Mouse (Mus musculus): Measurements from ENCODE around the gene Pex16. TPM values are rescaled to one million over a fixed set of nuclear protein-coding genes. Genes with fewer than 3 reads are reported as not detected.

Pex16 gene
- polyA plus RNA-seq, 1 experiment from 2014 or later, result 19.6 TPM

DNA sequence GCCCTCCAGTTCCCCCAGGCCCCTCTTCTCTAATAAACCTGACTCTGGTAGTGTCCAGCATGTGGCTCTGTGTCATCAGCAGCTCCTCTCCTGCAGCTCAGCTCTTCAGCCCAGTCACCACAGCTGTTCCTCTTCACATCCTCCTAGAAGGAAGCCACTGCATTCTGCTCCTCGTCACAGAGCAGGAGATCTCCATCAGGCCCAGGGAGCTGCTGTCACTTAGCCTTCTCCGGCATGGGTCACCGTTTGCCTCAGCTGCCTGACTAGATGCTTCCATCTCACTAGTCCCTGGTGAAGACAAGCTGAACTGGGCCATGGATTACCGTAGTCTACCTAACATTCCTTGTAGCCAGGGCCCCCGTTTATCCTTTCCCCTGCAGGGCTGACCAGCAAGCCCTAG lies 6.7 kb downstream of the Pex16 start:
- Histone ChIP-seq H3K9me3 (ENCODE audit: control insufficient read depth, low read length) (no peaks in the 10 kb centered on the region), H3K9ac (ENCODE audit: low read depth, low read length) (no peak overlapping the region), H3K4me2 (ENCODE audit: low read depth, low read length) (no peak overlapping the region), H3K27me3 (replicated peaks; ENCODE audit: control insufficient read depth, insufficient read depth, low read length) (no peaks in the 10 kb centered on the region), H3K27ac (replicated peaks; ENCODE audit: low read depth, low read length) (no peak overlapping the region), H3K4me1 (ENCODE audit: control insufficient read depth, insufficient read depth, low read length) (peaks cover 2% of the 10 kb centered on the region; the same call in 1 of the 2 replicates), H3K4me3 (ENCODE audit: low read depth, low read length) (no peak overlapping the region), H3K36me3 (ENCODE audit: control insufficient read depth, insufficient read depth, low read length) (peaks cover 76% of the 10 kb centered on the region)
- ATAC-seq (ENCODE audit: low read depth) (no peak), DNase-seq (ENCODE audit: low spot score) (no peak)
- WGBS, result 78% methylated on average over 5 of the region's 5 CpGs

DNA sequence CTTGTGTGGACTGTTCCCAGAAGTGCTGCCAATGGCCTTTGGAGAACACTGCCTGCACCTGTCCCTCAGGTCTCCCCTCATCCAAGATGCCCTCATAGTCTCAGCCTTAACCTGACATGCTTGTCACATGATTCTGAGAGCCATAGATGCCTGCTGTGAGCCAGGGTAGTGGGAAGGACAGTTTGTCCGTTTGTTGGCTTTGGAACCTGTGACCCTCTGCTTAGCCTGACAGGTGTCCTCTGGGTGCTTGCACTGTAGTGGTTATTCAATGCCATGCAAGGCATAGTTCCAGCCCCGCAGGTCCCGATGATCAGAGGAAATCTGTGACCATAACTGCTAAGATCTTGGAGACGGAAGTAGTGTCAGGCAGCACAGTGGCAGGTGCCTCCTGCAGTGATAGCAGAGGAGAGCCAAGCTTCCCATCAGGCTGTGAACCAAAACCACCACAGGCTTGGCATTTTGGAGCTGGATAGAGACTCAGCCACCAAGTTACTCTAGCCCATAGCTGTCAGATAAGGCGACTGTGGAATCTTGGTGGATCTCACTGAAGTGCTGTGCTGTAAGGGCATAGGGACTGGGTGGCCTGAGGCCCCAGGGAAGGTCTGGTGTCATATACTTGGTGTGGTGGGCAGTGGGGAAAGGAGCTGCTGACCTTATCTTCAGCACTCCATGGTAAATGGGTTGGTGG lies 7.6 kb downstream of the Pex16 start, which contains the start of gene 1700029I15Rik:
TSS of gene 1700029I15Rik (plus strand) at position 638 of the 688 bp plus-strand sequence.
- H3K4me2 ChIP-seq (ENCODE audit: low read depth, low read length), result no peak within 1 kb of the TSS
- no peak within 1 kb of the TSS for H3K9ac ChIP-seq (ENCODE audit: low read depth, low read length)
- no peaks in the 10 kb centered on the region for H3K9me3 ChIP-seq (ENCODE audit: control insufficient read depth, low read length)
- ATAC-seq (ENCODE audit: low read depth) (no peak), DNase-seq (ENCODE audit: low spot score) (no peak)
- 84% methylated on average over 5 of the region's 5 CpGs for WGBS
- no peaks in the 10 kb centered on the region for H3K27me3 ChIP-seq (replicated peaks; ENCODE audit: control insufficient read depth, insufficient read depth, low read length)
- no peak within 1 kb of the TSS for H3K4me3 ChIP-seq (ENCODE audit: low read depth, low read length)
- peaks cover 84% of the 10 kb centered on the region for H3K36me3 ChIP-seq (ENCODE audit: control insufficient read depth, insufficient read depth, low read length)
- no peak within 1 kb of the TSS for H3K27ac ChIP-seq (replicated peaks; ENCODE audit: low read depth, low read length)
- H3K4me1 ChIP-seq (ENCODE audit: control insufficient read depth, insufficient read depth, low read length), result no peaks in the 10 kb centered on the region

GRCm38 (mm10) chr2:92382759-92383158 lies 8.3 kb downstream of the Pex16 start:
- DNase-seq (ENCODE audit: low spot score) (no peak), ATAC-seq (ENCODE audit: low read depth) (no peak)
- Histone ChIP-seq H3K27me3 (replicated peaks; ENCODE audit: control insufficient read depth, insufficient read depth, low read length) (no peaks in the 10 kb centered on the region), H3K4me2 (ENCODE audit: low read depth, low read length) (no peak overlapping the region), H3K27ac (replicated peaks; ENCODE audit: low read depth, low read length) (no peak overlapping the region), H3K36me3 (ENCODE audit: control insufficient read depth, insufficient read depth, low read length) (peaks cover 88% of the 10 kb centered on the region), H3K9me3 (ENCODE audit: control insufficient read depth, low read length) (no peaks in the 10 kb centered on the region), H3K4me1 (ENCODE audit: control insufficient read depth, insufficient read depth, low read length) (no peaks in the 10 kb centered on the region), H3K9ac (ENCODE audit: low read depth, low read length) (no peak overlapping the region), H3K4me3 (ENCODE audit: low read depth, low read length) (no peak overlapping the region)
- WGBS, result 90% methylated on average over 4 of the region's 4 CpGs

GRCm38 (mm10) chr2:92384101-92384500 lies 9.6 kb downstream of the Pex16 start:
- no peak overlapping the region for H3K4me2 ChIP-seq (ENCODE audit: low read depth, low read length)
- DNase-seq (ENCODE audit: low spot score) (no peak), ATAC-seq (ENCODE audit: low read depth) (no peak)
- no peaks in the 10 kb centered on the region for H3K9me3 ChIP-seq (ENCODE audit: control insufficient read depth, low read length)
- peaks cover 80% of the 10 kb centered on the region for H3K36me3 ChIP-seq (ENCODE audit: control insufficient read depth, insufficient read depth, low read length)
- no peak overlapping the region for H3K27ac ChIP-seq (replicated peaks; ENCODE audit: low read depth, low read length)
- peaks cover 7% of the 10 kb centered on the region; the same call in 1 of the 2 replicates for H3K4me1 ChIP-seq (ENCODE audit: control insufficient read depth, insufficient read depth, low read length)
- no peak overlapping the region for H3K4me3 ChIP-seq (ENCODE audit: low read depth, low read length)
- 71% methylated on average over 4 of the region's 4 CpGs for WGBS
- H3K27me3 ChIP-seq (replicated peaks; ENCODE audit: control insufficient read depth, insufficient read depth, low read length), result no peaks in the 10 kb centered on the region
- H3K9ac ChIP-seq (ENCODE audit: low read depth, low read length), result no peak overlapping the region

DNA sequence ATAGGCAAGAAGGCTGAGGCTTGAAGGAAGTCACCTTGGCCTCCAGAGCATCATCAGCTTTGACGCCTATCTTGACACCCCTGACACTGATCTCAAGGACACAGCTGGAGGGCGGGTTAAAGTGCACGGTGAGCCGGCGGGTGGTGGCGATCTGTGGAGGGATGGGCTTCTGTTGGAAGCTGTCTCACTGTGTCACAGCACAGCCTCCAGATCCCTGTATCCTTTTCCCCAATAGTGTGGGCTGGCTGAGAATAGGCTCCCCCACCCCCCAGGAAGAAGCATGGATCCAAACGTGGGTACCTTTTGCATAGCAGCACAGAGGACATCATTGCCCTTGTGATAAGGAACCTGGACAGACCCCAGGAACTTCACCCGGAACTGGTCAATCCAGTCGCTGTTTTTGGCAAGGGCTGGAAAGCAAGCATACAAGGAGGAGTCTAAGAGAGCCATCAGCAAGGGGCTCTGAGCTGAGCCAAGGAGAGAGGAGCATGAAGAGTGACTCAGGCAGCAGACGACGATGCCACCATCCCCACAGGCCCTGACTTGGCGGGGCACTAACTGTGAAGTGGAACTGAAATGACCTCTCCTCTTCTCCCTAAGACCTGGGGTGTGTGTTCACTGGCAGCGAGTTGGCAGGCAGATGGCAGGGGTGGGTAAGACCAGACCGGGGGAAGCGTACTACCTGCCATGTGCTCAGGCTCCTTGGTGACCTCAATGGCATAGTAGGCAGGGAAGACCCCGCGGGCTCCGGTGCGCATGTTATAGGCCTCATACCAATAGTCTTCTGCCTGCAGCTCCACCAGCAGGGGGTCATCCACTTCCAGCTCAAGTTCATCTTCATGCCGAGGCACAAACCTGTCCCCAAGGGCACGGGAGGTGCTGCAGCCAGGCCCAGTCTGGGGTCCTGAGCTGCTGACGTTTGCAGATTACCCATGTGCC lies 10.9 kb downstream of the Pex16 start:
- ATAC-seq (ENCODE audit: low read depth), result no peak

DNA sequence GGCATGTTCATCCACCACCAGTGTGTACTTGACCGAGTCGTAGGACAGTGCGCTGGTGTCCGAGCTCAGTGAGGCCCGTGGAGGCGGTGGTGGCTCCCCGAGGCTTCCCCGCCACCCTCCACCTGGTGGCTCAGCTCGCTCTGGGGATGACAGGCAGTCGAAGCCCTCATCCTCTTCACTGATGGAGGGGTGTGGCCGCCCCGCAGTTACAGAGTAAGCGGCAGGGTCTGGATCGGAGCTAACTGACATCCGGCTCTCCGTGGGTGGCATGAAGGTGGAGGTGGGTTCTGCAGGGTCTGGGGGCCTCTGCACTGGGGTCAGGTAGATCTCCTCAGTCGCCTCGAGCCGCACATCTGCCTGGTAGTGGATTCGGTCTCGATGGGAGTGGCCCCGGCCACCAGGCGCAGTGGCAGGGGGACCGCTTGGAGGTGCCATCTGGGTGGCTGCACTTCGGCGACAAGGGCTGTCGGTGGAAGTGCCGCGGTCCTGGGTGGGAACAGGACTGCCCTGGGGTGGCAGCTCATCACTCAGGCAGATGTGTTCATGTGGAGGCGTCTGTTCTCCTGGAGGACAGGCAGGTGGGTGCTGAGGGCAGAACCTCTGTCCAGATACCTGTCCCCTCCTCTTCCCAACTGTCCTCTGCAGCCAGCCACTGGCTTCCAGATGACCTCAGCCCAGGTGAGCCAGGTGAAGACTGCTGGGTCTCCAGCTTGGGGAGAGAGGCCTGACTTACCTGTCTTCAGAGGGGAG lies 12.5 kb downstream of the Pex16 start:
- H3K9ac ChIP-seq (ENCODE audit: low read depth, low read length), result no peak overlapping the region
- H3K9me3 ChIP-seq (ENCODE audit: control insufficient read depth, low read length), result no peaks in the 10 kb centered on the region
- H3K4me3 ChIP-seq (ENCODE audit: low read depth, low read length), result no peak overlapping the region
- no peaks in the 10 kb centered on the region for H3K27me3 ChIP-seq (replicated peaks; ENCODE audit: control insufficient read depth, insufficient read depth, low read length)
- no peak overlapping the region for H3K4me2 ChIP-seq (ENCODE audit: low read depth, low read length)
- WGBS, result 92% methylated on average over 27 of the region's 30 CpGs
- DNase-seq (ENCODE audit: low spot score) (no peak), ATAC-seq (ENCODE audit: low read depth) (no peak)
- peaks cover 53% of the 10 kb centered on the region for H3K36me3 ChIP-seq (ENCODE audit: control insufficient read depth, insufficient read depth, low read length)
- H3K4me1 ChIP-seq (ENCODE audit: control insufficient read depth, insufficient read depth, low read length), result peaks cover 13% of the 10 kb centered on the region; the same call in 1 of the 2 replicates
- no peak overlapping the region for H3K27ac ChIP-seq (replicated peaks; ENCODE audit: low read depth, low read length)

More for the DNA sequence above, 10.9 kb downstream of the Pex16 start:
- 86% methylated on average over 21 of the region's 22 CpGs for WGBS
- Histone ChIP-seq H3K36me3 (ENCODE audit: control insufficient read depth, insufficient read depth, low read length) (peaks cover 68% of the 10 kb centered on the region), H3K9ac (ENCODE audit: low read depth, low read length) (no peak overlapping the region), H3K27ac (replicated peaks; ENCODE audit: low read depth, low read length) (no peak overlapping the region), H3K9me3 (ENCODE audit: control insufficient read depth, low read length) (no peaks in the 10 kb centered on the region), H3K4me2 (ENCODE audit: low read depth, low read length) (no peak overlapping the region), H3K27me3 (replicated peaks; ENCODE audit: control insufficient read depth, insufficient read depth, low read length) (no peaks in the 10 kb centered on the region), H3K4me3 (ENCODE audit: low read depth, low read length) (no peak overlapping the region), H3K4me1 (ENCODE audit: control insufficient read depth, insufficient read depth, low read length) (peaks cover 12% of the 10 kb centered on the region; the same call in 1 of the 2 replicates)
- DNase-seq (ENCODE audit: low spot score), result no peak

- no peak for ATAC-seq (ENCODE audit: low read depth)
- DNase-seq (ENCODE audit: low spot score), result no peak
- Histone ChIP-seq H3K9ac (ENCODE audit: low read depth, low read length) (no peak overlapping the region; the same call in 1 of the 2 replicates), H3K36me3 (ENCODE audit: control insufficient read depth, insufficient read depth, low read length) (peaks cover 47% of the 10 kb centered on the region), H3K4me2 (ENCODE audit: low read depth, low read length) (0 out of 2 replicates have a peak overlapping the region, but pooled peaks have one; percentile 86), H3K4me3 (ENCODE audit: low read depth, low read length) (no peak overlapping the region), H3K4me1 (ENCODE audit: control insufficient read depth, insufficient read depth, low read length) (peaks cover 20% of the 10 kb centered on the region; the same call in 1 of the 2 replicates), H3K9me3 (ENCODE audit: control insufficient read depth, low read length) (no peaks in the 10 kb centered on the region), H3K27me3 (replicated peaks; ENCODE audit: control insufficient read depth, insufficient read depth, low read length) (no peaks in the 10 kb centered on the region), H3K27ac (replicated peaks; ENCODE audit: low read depth, low read length) (no peak overlapping the region)
- 71% methylated on average over 4 of the region's 4 CpGs for WGBS
Observed at GRCm38 (mm10) chr2:92387646-92388045, 13.2 kb downstream of the Pex16 start.

DNA sequence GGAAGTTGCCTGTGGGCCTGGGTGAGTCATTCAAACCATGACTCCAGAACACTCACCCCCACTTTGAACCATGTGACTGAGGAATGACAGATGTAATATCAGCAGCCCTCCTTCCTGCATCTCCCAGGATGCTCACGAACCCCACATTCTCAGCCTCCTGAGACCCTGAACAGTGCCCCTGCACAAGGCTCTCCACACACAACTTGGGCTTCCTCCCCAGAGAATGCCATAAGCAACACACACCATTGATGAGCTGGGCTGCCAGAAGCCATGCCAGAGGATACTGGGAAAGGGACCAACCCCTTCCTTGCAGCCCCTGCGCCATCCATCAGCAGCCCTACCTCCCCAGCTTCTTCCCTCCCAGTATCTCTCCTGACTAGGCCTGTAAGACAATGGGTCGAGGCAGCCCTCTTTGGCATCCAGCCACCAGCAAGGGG lies 13.6 kb downstream of the Pex16 start:
- Histone ChIP-seq H3K9ac (ENCODE audit: low read depth, low read length) (peak overlapping the region; percentile 76), H3K4me1 (ENCODE audit: control insufficient read depth, insufficient read depth, low read length) (peaks cover 20% of the 10 kb centered on the region; the same call in 1 of the 2 replicates), H3K4me2 (ENCODE audit: low read depth, low read length) (peak overlapping the region; percentile 86), H3K27me3 (replicated peaks; ENCODE audit: control insufficient read depth, insufficient read depth, low read length) (no peaks in the 10 kb centered on the region), H3K36me3 (ENCODE audit: control insufficient read depth, insufficient read depth, low read length) (peaks cover 42% of the 10 kb centered on the region), H3K27ac (replicated peaks; ENCODE audit: low read depth, low read length) (no peak overlapping the region), H3K4me3 (ENCODE audit: low read depth, low read length) (peak overlapping the region; percentile 73), H3K9me3 (ENCODE audit: control insufficient read depth, low read length) (no peaks in the 10 kb centered on the region)
- DNase-seq (ENCODE audit: low spot score) (no peak), ATAC-seq (ENCODE audit: low read depth) (no peak)
- WGBS, result 57% methylated on average over 3 of the region's 3 CpGs
